Mouse (Mus musculus) kidney, embryonic 15.5 days (tissue): Measurements from ENCODE around the gene Vmn1r177. TPM values are rescaled to one million over a fixed set of nuclear protein-coding genes. Genes with fewer than 3 reads are reported as not detected.
"Not testable (repeated sequence)": the region's sequence is repeated elsewhere in the genome, so short reads cannot be mapped to it uniquely, and the experiment has no call there.

Experiments
- ATAC-seq: fragments of 200-750 bp; cut with Nextera tagmentation; replicated peaks from 2 replicates; pipeline ENCODE4 v1.8.0; 2017; ENCODE audit warnings: moderate TSS enrichment; ENCODE audit not compliant: low FRiP score
- H3K27ac ChIP-seq: fragments of 300-500 bp; sonication (generic); 2 replicates; pipeline ENCODE4 v1.5.1; 2015; ENCODE audit warnings: mild to moderate bottlenecking, inconsistent platforms
- H3K27me3 ChIP-seq: fragments of 300-500 bp; sonication (generic); 2 replicates; pipeline ENCODE4 v1.6.1; 2015; ENCODE audit warnings: inconsistent platforms
- H3K36me3 ChIP-seq: fragments of 300-500 bp; sonication (generic); 2 replicates; pipeline ENCODE4 v1.6.1; 2015; ENCODE audit warnings: inconsistent platforms
- H3K4me1 ChIP-seq: fragments of 300-500 bp; sonication (generic); 2 replicates; pipeline ENCODE4 v1.6.1; 2015; ENCODE audit warnings: inconsistent platforms
- H3K4me2 ChIP-seq: fragments of 300-500 bp; sonication (generic); 2 replicates; pipeline ENCODE4 v1.6.1; 2015; ENCODE audit warnings: moderate library complexity, mild to moderate bottlenecking, inconsistent platforms
- H3K4me3 ChIP-seq: fragments of 300-500 bp; sonication (generic); replicated peaks from 2 replicates; pipeline ENCODE4 v1.5.1; 2015; ENCODE audit warnings: mild to moderate bottlenecking, inconsistent platforms
- H3K9ac ChIP-seq: fragments of 300-500 bp; sonication (generic); 2 replicates; pipeline ENCODE4 v1.6.1; 2015; ENCODE audit warnings: mild to moderate bottlenecking, inconsistent platforms
- H3K9me3 ChIP-seq: fragments of 300-500 bp; sonication (generic); replicated peaks from 2 replicates; pipeline ENCODE4 v1.6.1; 2016; ENCODE audit warnings: inconsistent platforms
- WGBS: fragments of 180-500 bp; shearing (Covaris S2); methylation state at CpG from one replicate; pipeline ENCODE4 v1.1.7; 2015; ENCODE audit warnings: mixed read lengths; 5-methylcytosine and 5-hydroxymethylcytosine counted together
- polyA plus RNA-seq: library from polyadenylated mRNA; unstranded; fragments of >200 nt; fragmentation: Nextera tagmentation; extraction: Ambion mirVana; gene quantifications from 2 replicates; pipeline ENCODE4 v1.2.1, GENCODE M21; 2015

Vmn1r177 gene
- not detected in 2 replicates for polyA plus RNA-seq

DNA sequence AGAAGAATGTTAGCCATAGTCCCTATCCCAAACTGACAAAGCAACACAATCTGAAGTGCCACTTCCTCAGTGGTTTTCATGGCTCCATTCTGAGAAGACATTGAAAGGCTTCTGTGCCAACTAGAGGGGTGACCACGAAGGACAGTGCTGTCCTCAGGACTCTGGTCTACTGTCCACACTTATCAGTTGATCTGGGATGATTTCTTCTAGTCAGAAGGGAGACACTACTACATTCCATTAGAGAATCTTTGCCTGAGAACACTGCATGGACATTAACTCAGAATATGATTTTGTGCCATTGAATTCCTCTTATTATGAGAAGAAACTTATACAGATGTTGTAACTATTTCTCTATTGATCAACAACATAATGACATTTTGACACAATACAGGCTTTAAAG, at the start of gene Vmn1r177:
Vmn1r177 (minus strand) TSS at position 101 of the 400 bp plus-strand sequence.
- H3K36me3 ChIP-seq, H3K4me3 ChIP-seq, H3K27ac ChIP-seq, H3K9me3 ChIP-seq, H3K9ac ChIP-seq, ATAC-seq, H3K4me1 ChIP-seq, H3K27me3 ChIP-seq, H3K4me2 ChIP-seq: not testable (repeated sequence)
- 8% methylated on average over 1 of the region's 1 CpGs for WGBS

DNA sequence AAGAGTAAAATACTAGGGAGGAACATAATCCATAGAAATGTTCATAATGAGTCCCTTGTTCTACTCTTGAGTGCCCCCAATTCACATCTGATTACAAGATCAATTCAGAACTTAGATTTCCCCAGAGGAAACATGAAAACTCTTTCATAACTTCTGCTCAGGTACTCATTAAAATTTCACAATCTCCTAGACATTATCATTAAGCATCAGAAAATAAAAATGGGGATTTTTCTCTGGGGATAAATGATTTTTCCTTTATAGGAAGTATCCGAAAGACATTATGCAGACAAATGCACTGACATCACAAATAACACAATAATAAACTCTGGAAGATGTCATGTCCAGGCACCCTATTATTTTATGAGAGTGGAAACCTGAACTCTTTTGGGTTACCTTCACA, 25.5 kb upstream of the Vmn1r177 start, which contains the start of gene Vmn1r178:
Vmn1r178 (plus strand) TSS at position 301 of the 400 bp plus-strand sequence.
- Histone ChIP-seq H3K4me1 (no peaks in the 10 kb centered on the region), H3K9ac (no peak within 1 kb of the TSS), H3K36me3 (no peaks in the 10 kb centered on the region), H3K4me3 (no peak within 1 kb of the TSS), H3K9me3 (peaks cover 12% of the 10 kb centered on the region; the same call in 1 of the 2 replicates), H3K4me2 (no peak within 1 kb of the TSS), H3K27ac (no peak within 1 kb of the TSS), H3K27me3 (no peaks in the 10 kb centered on the region)
- WGBS: 85% methylated on average over 1 of the region's 1 CpGs
- ATAC-seq: no peak

DNA sequence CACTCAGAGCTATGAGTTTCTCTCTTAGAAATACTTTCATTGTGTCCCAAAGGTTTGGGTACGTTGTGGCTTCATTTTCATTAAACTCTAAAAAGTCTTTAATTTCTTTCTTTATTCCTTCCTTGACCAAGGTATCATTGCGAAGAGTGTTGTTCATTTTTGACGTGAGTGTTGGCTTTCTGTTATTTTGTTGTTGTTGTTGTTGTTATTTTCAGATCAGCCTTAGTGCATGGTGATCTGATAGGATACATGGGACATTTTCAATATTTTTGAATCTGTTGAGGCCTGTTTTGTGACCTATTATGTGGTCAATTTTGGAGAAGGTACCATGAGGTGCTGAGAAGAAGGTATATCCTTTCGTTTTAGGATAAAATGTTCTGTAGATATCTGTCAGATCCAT, 10.7 kb upstream of the Vmn1r177 start:
- H3K27me3 ChIP-seq, H3K4me1 ChIP-seq, H3K4me3 ChIP-seq, H3K27ac ChIP-seq, H3K36me3 ChIP-seq, ATAC-seq, H3K9me3 ChIP-seq, H3K4me2 ChIP-seq, H3K9ac ChIP-seq: not testable (repeated sequence)
- WGBS: 67% methylated on average over 4 of the region's 4 CpGs

DNA sequence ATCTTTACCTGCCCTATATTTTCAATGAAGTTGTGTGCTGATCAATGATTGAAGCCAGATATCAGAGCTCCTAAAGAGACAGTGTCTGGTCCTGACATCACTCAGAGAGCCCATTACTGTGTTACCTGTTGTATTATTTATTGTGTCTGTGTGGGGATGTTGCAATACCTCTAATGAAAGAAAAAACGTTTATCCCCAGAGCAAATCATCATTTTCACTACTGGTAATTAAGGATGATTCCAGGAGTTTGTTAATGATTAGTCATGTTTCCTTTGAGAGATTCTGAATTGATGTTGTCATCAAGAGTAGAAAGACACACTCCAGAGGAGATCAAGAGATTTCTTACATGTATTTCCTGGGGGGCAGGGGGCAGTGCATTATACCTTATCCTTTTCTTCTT, 29.0 kb downstream of the Vmn1r177 start, which contains the start of gene Vmn1r176:
Vmn1r176 (minus strand) TSS at position 101 of the 400 bp plus-strand sequence.
- not testable (repeated sequence) for H3K4me1 ChIP-seq, ATAC-seq, H3K36me3 ChIP-seq, H3K27ac ChIP-seq, H3K27me3 ChIP-seq, H3K9ac ChIP-seq, H3K4me2 ChIP-seq, H3K4me3 ChIP-seq, H3K9me3 ChIP-seq
- no CpG with 5 or more reads among the region's 1 CpGs for WGBS

Other genes with a start within 250 kb of the Vmn1r177 start
- gene Vmn1r171, start 235.7 kb downstream of the Vmn1r177 start, polyA plus RNA-seq: not detected in 2 replicates
- not detected in 2 replicates for gene Vmn1r172, start 208.1 kb downstream of the Vmn1r177 start, polyA plus RNA-seq
- gene Vmn1r173, start 165.7 kb downstream of the Vmn1r177 start, polyA plus RNA-seq: not detected in 2 replicates
- not detected in 2 replicates for gene Vmn1r174, start 114.2 kb downstream of the Vmn1r177 start, polyA plus RNA-seq
- gene Vmn1r175, start 55.8 kb downstream of the Vmn1r177 start, polyA plus RNA-seq: not detected in 2 replicates
- gene Vmn1r176, start 29.1 kb downstream of the Vmn1r177 start, polyA plus RNA-seq: not detected in 2 replicates
- gene Vmn1r178, start 25.6 kb upstream of the Vmn1r177 start, polyA plus RNA-seq: not detected in 2 replicates
- not detected in 2 replicates for gene Vmn1r179, start 60.5 kb upstream of the Vmn1r177 start, polyA plus RNA-seq
- gene Vmn1r180, start 84.2 kb upstream of the Vmn1r177 start, polyA plus RNA-seq: not detected in 2 replicates
- not detected in 2 replicates for gene Vmn1r181, start 108.2 kb upstream of the Vmn1r177 start, polyA plus RNA-seq
- not detected in 2 replicates for gene V1rd19, start 135.2 kb upstream of the Vmn1r177 start, polyA plus RNA-seq
- gene Vmn1r183, start 186.8 kb upstream of the Vmn1r177 start, polyA plus RNA-seq: not detected in 2 replicates
- gene Zfp180, start 215.5 kb upstream of the Vmn1r177 start, polyA plus RNA-seq: 21.1 and 23.3 TPM in 2 replicates
- gene Zfp112, start 245.9 kb upstream of the Vmn1r177 start, polyA plus RNA-seq: 6.3 and 6.9 TPM in 2 replicates